Mouse (Mus musculus) C2C12 (cell line): ENCODE measurements around the gene Pik3r6.

Experiments
- CEBPB ChIP-seq: IDR thresholded peaks from one replicate; pipeline ENCODE4 v1.6.1; 2011; ENCODE audit warnings: low read depth, mild to moderate bottlenecking, control low read depth, moderate library complexity
- CTCF ChIP-seq: IDR thresholded peaks from one replicate; pipeline ENCODE4 v1.5.1; 2011; ENCODE audit not compliant: control insufficient read depth, insufficient read depth, insufficient read length
- FOSL1 ChIP-seq: IDR thresholded peaks from one replicate; pipeline ENCODE4 v1.8.0; 2011; ENCODE audit warnings: mild to moderate bottlenecking, low read length; ENCODE audit not compliant: poor library complexity, insufficient read depth, severe bottlenecking
- MAX ChIP-seq: IDR thresholded peaks from one replicate; pipeline ENCODE4 v1.6.1; 2011; ENCODE audit warnings: mild to moderate bottlenecking, control low read depth
- MYOD1 ChIP-seq: IDR thresholded peaks from one replicate; pipeline ENCODE4 v1.6.1; 2011; ENCODE audit warnings: low read depth; ENCODE audit not compliant: control insufficient read depth, insufficient read length
- USF1 ChIP-seq: IDR thresholded peaks from one replicate; pipeline ENCODE4 v1.6.1; 2011; ENCODE audit warnings: low read depth, mild to moderate bottlenecking, control low read depth, moderate library complexity

- TF ChIP-seq CTCF: no peak
- TF ChIP-seq USF1: no peak
- no peak for TF ChIP-seq FOSL1
- no peak for TF ChIP-seq MAX
- TF ChIP-seq CEBPB: no peak
- TF ChIP-seq MYOD1: no peak
Measured at GRCm38 (mm10) chr11:68531066-68531806, 28.4 kb downstream of the Pik3r6 start.
